Mouse (Mus musculus) limb, embryonic 14.5 days (tissue): Measurements from ENCODE around the gene Slc2a9. TPM values are rescaled to one million over a fixed set of nuclear protein-coding genes. Genes with fewer than 3 reads are reported as not detected.

Experiments used
- ATAC-seq: fragments of 200-750 bp; cut with Nextera tagmentation; 2 replicates; pipeline ENCODE4 v1.8.0; 2017; ENCODE audit warnings: low read depth, moderate number of reproducible peaks, moderate TSS enrichment; ENCODE audit not compliant: low FRiP score
- DNase-seq: peaks from one replicate; pipeline ENCODE4 v3.0.0-alpha.2; 2015; ENCODE audit warnings: low spot score
- H3K27ac ChIP-seq: fragments of 300-500 bp; sonication (generic); replicated peaks from 2 replicates; pipeline ENCODE4 v1.5.1; 2014; ENCODE audit warnings: low read depth, mild to moderate bottlenecking, low read length, moderate library complexity, mixed read lengths
- H3K27me3 ChIP-seq: fragments of 300-500 bp; sonication (generic); 2 replicates; pipeline ENCODE4 v1.6.1; 2014; ENCODE audit warnings: low read length, mixed read lengths; ENCODE audit not compliant: control insufficient read depth, insufficient read depth
- H3K36me3 ChIP-seq: fragments of 300-500 bp; sonication (generic); 2 replicates; pipeline ENCODE4 v1.6.1; 2014; ENCODE audit warnings: mild to moderate bottlenecking, low read length, moderate library complexity, mixed read lengths; ENCODE audit not compliant: control insufficient read depth, insufficient read depth
- H3K4me1 ChIP-seq: fragments of 300-500 bp; sonication (generic); 2 replicates; pipeline ENCODE4 v1.6.1; 2014; ENCODE audit warnings: antibody characterized with exemption, low read length, mixed read lengths; ENCODE audit not compliant: control insufficient read depth, insufficient read depth
- H3K4me2 ChIP-seq: fragments of 300-500 bp; sonication (generic); replicated peaks from 2 replicates; pipeline ENCODE4 v1.6.1; 2014; ENCODE audit warnings: low read depth, mild to moderate bottlenecking, low read length, moderate library complexity; ENCODE audit not compliant: severe bottlenecking
- H3K4me3 ChIP-seq: fragments of 300-500 bp; sonication (generic); replicated peaks from 2 replicates; pipeline ENCODE4 v1.5.1; 2014; ENCODE audit warnings: low read length
- H3K9ac ChIP-seq: fragments of 300-500 bp; sonication (generic); 2 replicates; pipeline ENCODE4 v1.6.1; 2014; ENCODE audit warnings: mild to moderate bottlenecking, low read depth, low read length, moderate library complexity; ENCODE audit not compliant: severe bottlenecking
- H3K9me3 ChIP-seq: fragments of 300-500 bp; sonication (generic); 2 replicates; pipeline ENCODE4 v1.6.1; 2016; ENCODE audit warnings: low read length; ENCODE audit not compliant: control insufficient read depth
- POLR2A ChIP-seq: fragments of 200-500 bp; IDR thresholded peaks from 2 replicates; pipeline ENCODE4 v1.8.0; 2012; ENCODE audit warnings: inconsistent platforms, mild to moderate bottlenecking, moderate library complexity, borderline replicate concordance; ENCODE audit not compliant: insufficient read depth, insufficient read length; ENCODE audit errors: extremely low read depth
- WGBS: fragments of 180-500 bp; shearing (Covaris S2); extraction: QIAGEN DNeasy Blood & Tissue Kit; methylation state at CpG from one replicate; pipeline ENCODE4 v1.1.7; 2014; 5-methylcytosine and 5-hydroxymethylcytosine counted together
- polyA plus RNA-seq, 2 experiments: library from polyadenylated mRNA; depleted of rRNA in 1 of 2; stranded (reverse) in 1 of 2; unstranded in 1 of 2; fragments of >200 nt; fragmentation: Nextera tagmentation in 1 of 2; extraction: Ambion mirVana in 1 of 2; gene quantifications; 2 replicates each; pipeline versions ENCODE4 v1.2.1 to v1.2.3; 2012 to 2014

The Slc2a9 gene
- polyA plus RNA-seq (2012; rRNA removed) (0.51 and 0.85 TPM in 2 replicates), polyA plus RNA-seq (2014; fragmentation: Nextera tagmentation; extraction: Ambion mirVana) (0.57 and 0.66 TPM in 2 replicates)

- Histone ChIP-seq H3K27ac (no peak within 1 kb of the TSS), H3K4me2 (no peak within 1 kb of the TSS), H3K9me3 (no peaks in the 10 kb centered on the region), H3K27me3 (no peaks in the 10 kb centered on the region), H3K36me3 (no peaks in the 10 kb centered on the region), H3K4me1 (no peaks in the 10 kb centered on the region), H3K9ac (no peak within 1 kb of the TSS), H3K4me3 (no peak within 1 kb of the TSS)
- DNase-seq (no peak), ATAC-seq (no peak)
- TF ChIP-seq POLR2A: no peak
- 83% methylated on average over 4 of the region's 4 CpGs for WGBS
These were observed at the start of gene Slc2a9 for GRCm38 (mm10) chr5:38502992-38503391. Gene Slc2a9 (minus strand): TSS chr5:38503143.

GRCm38 (mm10) chr5:38552615-38553014, 49.7 kb upstream of the Slc2a9 start:
- no peak overlapping the region for H3K9ac ChIP-seq
- H3K27ac ChIP-seq: no peak overlapping the region
- peaks cover 70% of the 10 kb centered on the region for H3K36me3 ChIP-seq
- H3K4me1 ChIP-seq: peaks cover 18% of the 10 kb centered on the region
- H3K4me3 ChIP-seq: no peak overlapping the region
- ATAC-seq (no peak), DNase-seq (no peak)
- no peak for TF ChIP-seq POLR2A
- H3K9me3 ChIP-seq: no peaks in the 10 kb centered on the region
- 71% methylated on average over 3 of the region's 3 CpGs for WGBS
- no peak overlapping the region for H3K4me2 ChIP-seq
- no peaks in the 10 kb centered on the region for H3K27me3 ChIP-seq

GRCm38 (mm10) chr5:38550221-38550768, 47.4 kb upstream of the Slc2a9 start:
- TF ChIP-seq POLR2A: no peak
- ATAC-seq: no peak
- no peaks in the 10 kb centered on the region for H3K9me3 ChIP-seq
- no peak for DNase-seq
- H3K4me3 ChIP-seq: no peak overlapping the region
- H3K27me3 ChIP-seq: no peaks in the 10 kb centered on the region
- WGBS: 79% methylated on average over 1 of the region's 1 CpGs
- no peak overlapping the region for H3K4me2 ChIP-seq
- H3K27ac ChIP-seq: peak overlapping the region; percentile 78
- H3K4me1 ChIP-seq: peaks cover 18% of the 10 kb centered on the region
- no peak overlapping the region for H3K9ac ChIP-seq
- H3K36me3 ChIP-seq: peaks cover 74% of the 10 kb centered on the region

- no peak for TF ChIP-seq POLR2A
- Histone ChIP-seq H3K27ac (peak overlapping the region; percentile 78), H3K4me3 (no peak overlapping the region), H3K27me3 (no peaks in the 10 kb centered on the region), H3K4me1 (peaks cover 18% of the 10 kb centered on the region), H3K9ac (no peak overlapping the region), H3K4me2 (no peak overlapping the region; the same call in 1 of the 2 replicates), H3K36me3 (peaks cover 81% of the 10 kb centered on the region), H3K9me3 (no peaks in the 10 kb centered on the region)
- DNase-seq (peak; percentile 58), ATAC-seq (peak; percentile 75)
- 63% methylated on average over 3 of the region's 3 CpGs for WGBS
These were observed 46.5 kb upstream of the Slc2a9 start for GRCm38 (mm10) chr5:38549461-38549909.

GRCm38 (mm10) chr5:38547375-38547774, 44.4 kb upstream of the Slc2a9 start:
- Histone ChIP-seq H3K36me3 (peaks cover 97% of the 10 kb centered on the region), H3K27ac (no peak overlapping the region), H3K4me1 (peaks cover 21% of the 10 kb centered on the region), H3K4me2 (no peak overlapping the region), H3K9ac (no peak overlapping the region), H3K9me3 (no peaks in the 10 kb centered on the region), H3K27me3 (no peaks in the 10 kb centered on the region), H3K4me3 (no peak overlapping the region)
- ATAC-seq (no peak), DNase-seq (no peak)
- no peak for TF ChIP-seq POLR2A
- 61% methylated on average over 6 of the region's 6 CpGs for WGBS
